Mouse (Mus musculus) G1E-ER4 (cell line): ENCODE results near the gene Btbd10. TPM values are rescaled to one million over a fixed set of nuclear protein-coding genes. Genes with fewer than 3 reads are reported as not detected.

ENCODE experiments used
- GATA1 ChIP-seq: IDR thresholded peaks from one replicate; pipeline ENCODE4 v1.8.0; 2012; ENCODE audit warnings: low read length, inconsistent platforms
- polyA plus RNA-seq: library from polyadenylated mRNA; stranded (reverse); fragments of >175 nt; gene quantifications from 2 replicates; pipeline ENCODE4 v1.2.3, GENCODE M21; 2012

Btbd10 gene
- polyA plus RNA-seq, 1 experiment = 6.0 TPM

- TF ChIP-seq GATA1 = no peak
These were observed 35.2 kb downstream of the Btbd10 start for GRCm38 (mm10) chr7:113334036-113334435.

- TF ChIP-seq GATA1 = no peak
These were observed 49.1 kb downstream of the Btbd10 start for GRCm38 (mm10) chr7:113320128-113320527.

GRCm38 (mm10) chr7:113311784-113312183 is 57.4 kb downstream of the Btbd10 start:
- no peak for TF ChIP-seq GATA1

GRCm38 (mm10) chr7:113310136-113310535 is 59.1 kb downstream of the Btbd10 start:
- TF ChIP-seq GATA1 = no peak

- no peak for TF ChIP-seq GATA1
These were observed 71.4 kb downstream of the Btbd10 start for GRCm38 (mm10) chr7:113297813-113298212.

- TF ChIP-seq GATA1 = no peak
These were observed 73.9 kb downstream of the Btbd10 start for GRCm38 (mm10) chr7:113295077-113295890.

GRCm38 (mm10) chr7:113294598-113294997 is 74.6 kb downstream of the Btbd10 start:
- peak; percentile 61 for TF ChIP-seq GATA1

GRCm38 (mm10) chr7:113292193-113292592 is 77.0 kb downstream of the Btbd10 start:
- peak; percentile 46 for TF ChIP-seq GATA1

- no peak for TF ChIP-seq GATA1
These were observed 77.5 kb downstream of the Btbd10 start for GRCm38 (mm10) chr7:113291741-113292140.

- TF ChIP-seq GATA1 = no peak
These were observed 80.0 kb downstream of the Btbd10 start for GRCm38 (mm10) chr7:113289211-113289610.

GRCm38 (mm10) chr7:113285405-113285804 is 83.8 kb downstream of the Btbd10 start:
- TF ChIP-seq GATA1 = no peak

GRCm38 (mm10) chr7:113279246-113279645 is 89.9 kb downstream of the Btbd10 start:
- no peak for TF ChIP-seq GATA1

- no peak for TF ChIP-seq GATA1
These were observed 90.7 kb downstream of the Btbd10 start for GRCm38 (mm10) chr7:113278493-113278892.

- no peak for TF ChIP-seq GATA1
These were observed 91.9 kb downstream of the Btbd10 start for GRCm38 (mm10) chr7:113277245-113277644.

- TF ChIP-seq GATA1 = no peak
These were observed 96.7 kb downstream of the Btbd10 start for GRCm38 (mm10) chr7:113272338-113272997.

GRCm38 (mm10) chr7:113270991-113271390 is 98.2 kb downstream of the Btbd10 start:
- no peak for TF ChIP-seq GATA1

- no peak for TF ChIP-seq GATA1
These were observed 98.6 kb downstream of the Btbd10 start for GRCm38 (mm10) chr7:113270551-113270950.
